In the genomic region with DNA sequence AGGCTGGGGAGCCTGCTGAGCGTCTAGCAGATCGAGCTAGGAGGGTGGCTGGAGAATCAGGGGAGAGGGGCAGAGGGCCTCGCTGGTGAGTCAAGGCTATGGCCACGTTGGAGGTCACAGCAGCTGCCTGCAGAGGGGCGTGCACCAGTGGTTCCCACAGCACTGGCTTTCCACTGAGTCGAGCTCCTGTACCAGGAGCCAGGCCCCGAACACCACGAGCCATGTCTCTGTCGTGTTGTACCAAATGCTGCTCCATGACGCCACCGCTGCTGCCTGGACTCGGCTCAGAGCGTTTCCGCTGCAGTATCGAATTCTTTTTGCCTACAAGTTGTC, we compare ENCODE assay signal across 10 mouse cellular contexts. TPM values are rescaled to one million over a fixed set of nuclear protein-coding genes. Genes with fewer than 3 reads are reported as not detected.
DNase-seq lines count a peak whose midpoint lies in the region; ATAC-seq and TF ChIP-seq lines count a peak whose summit lies in the region.
"Had no signal": no experiment of that assay in that cellular context is flagged by ENCODE, and none has a peak within 500 bp of the region (broad histone marks: within the 10 kb centered on the region; RNA-seq: fewer than 3 reads in every experiment).

No protein-coding gene starts in this region.

- no peak overlapping the region for H3K27ac ChIP-seq in heart, postnatal 0 days (ENCODE audit: low read depth)
- H3K27ac ChIP-seq in MEL (ENCODE audit: control insufficient read depth, low read depth, low read length): no peak overlapping the region
- no peak overlapping the region for H3K27ac ChIP-seq in limb, embryonic 13.5 days

- no peak for DNase-seq in heart, postnatal 0 days (ENCODE audit: low spot score)
- no peak for DNase-seq in heart, adult 18-20 months
- peak; percentile 16 for DNase-seq in CD4-positive helper T cell, adult 2 months (ENCODE audit: low read depth, low spot score)
- DNase-seq in MEL (ENCODE audit: low read depth, low spot score): no peak
- DNase-seq in ovary, adult 18-20 months (ENCODE audit: low spot score): no peak
- no peak for DNase-seq in cerebellum, adult 11 months
- no peak for DNase-seq in right cerebral cortex, postnatal 14 days

- no peak; a peak in 1 of 4 replicates for TF ChIP-seq POLR2A in MEL (IDR thresholded peaks at IDR 0.05; ENCODE audit: control insufficient read depth in 1 of 2, insufficient read depth in 1 of 2, low read depth in 1 of 2, low read length in 2 of 2, poor library complexity in 1 of 2)

- no peaks in the 10 kb centered on the region for H3K9me3 ChIP-seq in heart, postnatal 0 days (replicated peaks; ENCODE audit: control insufficient read depth, low read length)
- H3K9me3 ChIP-seq in MEL (replicated peaks; ENCODE audit: insufficient read depth, low read length): no peaks in the 10 kb centered on the region
- no peaks in the 10 kb centered on the region for H3K9me3 ChIP-seq in limb, embryonic 13.5 days

- H3K79me2 ChIP-seq in MEL (ENCODE audit: control insufficient read depth, insufficient read depth, low read length, poor library complexity): no peaks in the 10 kb centered on the region

- H3K36me3 ChIP-seq in heart, postnatal 0 days (replicated peaks; ENCODE audit: control insufficient read depth, insufficient read depth, low read length): no peaks in the 10 kb centered on the region
- H3K36me3 ChIP-seq in MEL (ENCODE audit: control insufficient read depth in 1 of 2, insufficient read depth in 2 of 2, low read length in 2 of 2): peaks cover 4 to 10% of the 10 kb centered on the region in 2 experiments; a peak in 3 of 4 replicates
- H3K36me3 ChIP-seq in limb, embryonic 13.5 days: no peaks in the 10 kb centered on the region

- 6% methylated on average over 15 of the region's 15 CpGs for WGBS in heart, postnatal 0 days
- 5% methylated on average over 15 of the region's 15 CpGs for WGBS in limb, embryonic 13.5 days

- no peaks in the 10 kb centered on the region for H3K4me1 ChIP-seq in heart, postnatal 0 days (ENCODE audit: control insufficient read depth, insufficient read depth)
- peaks cover 0 to 8% of the 10 kb centered on the region in 2 experiments; a peak in 2 of 4 replicates for H3K4me1 ChIP-seq in MEL (ENCODE audit: control insufficient read depth in 1 of 2, insufficient read depth in 2 of 2, low read length in 2 of 2)
- peaks cover 7% of the 10 kb centered on the region for H3K4me1 ChIP-seq in limb, embryonic 13.5 days

- TF ChIP-seq RAD21 in MEL (IDR thresholded peaks at IDR 0.05; ENCODE audit: low read depth, low read length): no peak

- H3K9ac ChIP-seq in heart, postnatal 0 days (replicated peaks; ENCODE audit: low read depth, low read length): no peak overlapping the region
- no peak overlapping the region for H3K9ac ChIP-seq in MEL (ENCODE audit: control insufficient read depth, low read depth, low read length, poor library complexity, severe bottlenecking)
- H3K9ac ChIP-seq in limb, embryonic 13.5 days: peak overlapping the region; percentile 55

- TF ChIP-seq EP300 in heart, postnatal 0 days (IDR thresholded peaks at IDR 0.05; ENCODE audit: low read depth): no peak
- TF ChIP-seq EP300 in MEL (IDR thresholded peaks at IDR 0.05; ENCODE audit: low read depth in 1 of 2, low read length in 2 of 2): no peak

- no peak for ATAC-seq in heart, postnatal 0 days (ENCODE audit: insufficient read depth, low read depth)
- no peak for ATAC-seq in limb, embryonic 13.5 days (ENCODE audit: low FRiP score, low read depth)

- H3K4me2 ChIP-seq in heart, postnatal 0 days (ENCODE audit: low read depth, low read length): peak overlapping the region; percentile 24
- peak overlapping the region; percentile 63 for H3K4me2 ChIP-seq in limb, embryonic 13.5 days (replicated peaks)

- no peak for TF ChIP-seq CTCF in heart, postnatal 0 days (IDR thresholded peaks at IDR 0.05; ENCODE audit: low read depth)
- no peak for TF ChIP-seq CTCF in MEL (IDR thresholded peaks at IDR 0.05 in 2 of 3, conservative IDR thresholded peaks at IDR 0.05 in 1 of 3; ENCODE audit: control insufficient read depth in 1 of 3, insufficient read depth in 1 of 3, low read depth in 2 of 3, low read length in 3 of 3, poor library complexity in 1 of 3, severe bottlenecking in 1 of 3)

- H3K4me3 ChIP-seq in heart, postnatal 0 days (ENCODE audit: low read depth, low read length): no peak overlapping the region
- no peak overlapping the region for H3K4me3 ChIP-seq in MEL (ENCODE audit: control insufficient read depth in 1 of 2, insufficient read depth in 1 of 2, low read depth in 2 of 2, low read length in 2 of 2)
- peak overlapping the region; percentile 35 for H3K4me3 ChIP-seq in limb, embryonic 13.5 days

- H3K27me3 ChIP-seq in heart, postnatal 0 days (ENCODE audit: control insufficient read depth, insufficient read depth, low read length): peaks cover 57% of the 10 kb centered on the region
- no peaks in the 10 kb centered on the region for H3K27me3 ChIP-seq in MEL (ENCODE audit: control insufficient read depth in 1 of 2, insufficient read depth in 2 of 2, low read length in 2 of 2)
- H3K27me3 ChIP-seq in limb, embryonic 13.5 days: peaks cover 71% of the 10 kb centered on the region

TF ChIP-seq in MEL, 35 proteins besides CTCF, POLR2A, EP300 and RAD21:
- TF ChIP-seq ZMIZ1 (IDR thresholded peaks at IDR 0.05; ENCODE audit: low read depth, low read length) (0 out of 2 replicates have a peak, but pooled peaks have one; percentile 0), POLR2AphosphoS5 (IDR thresholded peaks at IDR 0.05; ENCODE audit: borderline replicate concordance, low read depth, low read length) (no peak)

RNA-seq across cellular contexts. Expression of a gene that starts 12.0 kb away (rescaled TPM):
- total RNA-seq in heart, postnatal 0 days (2014; rRNA removed; ENCODE audit: low replicate concordance): not detected in 2 replicates
- polyA plus RNA-seq in heart, postnatal 0 days (2015; fragmentation: Nextera tagmentation; extraction: Ambion mirVana): 0.04 TPM in 1 of 2 replicates, not detected in the other
- not detected for total RNA-seq in heart, adult 18-20 months (2021)
- total RNA-seq in MEL (2012; rRNA removed): 41.1 and 53.2 TPM in 2 replicates
- 100 to 1,000 TPM; 133 to 185 TPM for polyA plus RNA-seq in MEL (2012; ENCODE audit: insufficient read depth in 1 of 2, insufficient read length in 2 of 2, low read depth in 1 of 2, low replicate concordance in 2 of 2, missing spikeins in 1 of 2)
- 0.33 and 0.68 TPM in 2 replicates for polyA plus RNA-seq in limb, embryonic 13.5 days (2015; fragmentation: Nextera tagmentation; extraction: Ambion mirVana)
- total RNA-seq: layer of hippocampus, postnatal 25 days had no signal
- polyA plus RNA-seq: testis, adult 2 months had no signal

RNA-seq across cellular contexts. Expression of a gene that starts 12.1 kb away (rescaled TPM):
- total RNA-seq in heart, postnatal 0 days (2014; rRNA removed; ENCODE audit: low replicate concordance): 1.1 TPM in 1 of 2 replicates, not detected in the other
- polyA plus RNA-seq in heart, postnatal 0 days (2015; fragmentation: Nextera tagmentation; extraction: Ambion mirVana): 0.15 and 0.32 TPM in 2 replicates
- total RNA-seq in heart, adult 18-20 months (2021): under 1 TPM; 0.30 to 0.62 TPM
- total RNA-seq in MEL (2012; rRNA removed): 4.0 TPM in 2 replicates
- polyA plus RNA-seq in MEL (2012; ENCODE audit: insufficient read depth in 1 of 2, insufficient read length in 2 of 2, low read depth in 1 of 2, low replicate concordance in 2 of 2, missing spikeins in 1 of 2): 1 to 10 TPM in 1 of 2 experiments, not detected in 1; 7.4 TPM
- polyA plus RNA-seq in limb, embryonic 13.5 days (2015; fragmentation: Nextera tagmentation; extraction: Ambion mirVana): 2.0 and 3.0 TPM in 2 replicates

RNA-seq across cellular contexts. Expression of a gene that starts 16.6 kb away (rescaled TPM):
- total RNA-seq in heart, postnatal 0 days (2014; rRNA removed; ENCODE audit: low replicate concordance): 22.7 and 24.7 TPM in 2 replicates
- polyA plus RNA-seq in heart, postnatal 0 days (2015; fragmentation: Nextera tagmentation; extraction: Ambion mirVana): 8.2 and 8.5 TPM in 2 replicates
- 10 to 100 TPM; 14.3 to 17.8 TPM for total RNA-seq in heart, adult 18-20 months (2021)
- 27.5 and 28.2 TPM in 2 replicates for total RNA-seq in MEL (2012; rRNA removed)
- polyA plus RNA-seq in MEL (2012; ENCODE audit: insufficient read depth in 1 of 2, insufficient read length in 2 of 2, low read depth in 1 of 2, low replicate concordance in 2 of 2, missing spikeins in 1 of 2): 100 to 1,000 TPM in 1 of 2 experiments, 10 to 100 TPM in 1; 83.6 to 138 TPM
- polyA plus RNA-seq in limb, embryonic 13.5 days (2015; fragmentation: Nextera tagmentation; extraction: Ambion mirVana): 32.3 and 36.6 TPM in 2 replicates

RNA-seq across cellular contexts. Expression of a gene that starts 29.3 kb away (rescaled TPM):
- total RNA-seq in heart, postnatal 0 days (2014; rRNA removed; ENCODE audit: low replicate concordance): 54.4 and 60.7 TPM in 2 replicates
- 65.9 and 70.3 TPM in 2 replicates for polyA plus RNA-seq in heart, postnatal 0 days (2015; fragmentation: Nextera tagmentation; extraction: Ambion mirVana)
- total RNA-seq in heart, adult 18-20 months (2021): 10 to 100 TPM; 46.2 to 50.2 TPM
- total RNA-seq in MEL (2012; rRNA removed): 78.1 and 101 TPM in 2 replicates
- 100 to 1,000 TPM in 1 of 2 experiments, not detected in 1; 287 TPM for polyA plus RNA-seq in MEL (2012; ENCODE audit: insufficient read depth in 1 of 2, insufficient read length in 2 of 2, low read depth in 1 of 2, low replicate concordance in 2 of 2, missing spikeins in 1 of 2)
- polyA plus RNA-seq in limb, embryonic 13.5 days (2015; fragmentation: Nextera tagmentation; extraction: Ambion mirVana): 115 and 119 TPM in 2 replicates

RNA-seq across cellular contexts. Expression of a gene that starts 35.0 kb away (rescaled TPM):
- 2.1 and 2.2 TPM in 2 replicates for total RNA-seq in heart, postnatal 0 days (2014; rRNA removed; ENCODE audit: low replicate concordance)
- 5.6 and 5.7 TPM in 2 replicates for polyA plus RNA-seq in heart, postnatal 0 days (2015; fragmentation: Nextera tagmentation; extraction: Ambion mirVana)
- total RNA-seq in heart, adult 18-20 months (2021): 1 to 10 TPM; 3.7 to 4.7 TPM
- total RNA-seq in MEL (2012; rRNA removed): 6.2 and 7.0 TPM in 2 replicates
- polyA plus RNA-seq in MEL (2012; ENCODE audit: insufficient read depth in 1 of 2, insufficient read length in 2 of 2, low read depth in 1 of 2, low replicate concordance in 2 of 2, missing spikeins in 1 of 2): 10 to 100 TPM in 1 of 2 experiments, not detected in 1; 35.3 TPM
- polyA plus RNA-seq in limb, embryonic 13.5 days (2015; fragmentation: Nextera tagmentation; extraction: Ambion mirVana): 34.0 and 35.2 TPM in 2 replicates

Comparison
In these comparisons a context has a peak if more than half of its experiments do, and no peak if none do; other contexts are left out.
1. RNA of a gene that starts 12.0 kb away (total RNA-seq): 41.1 to 53.2 TPM in MEL; not detected in heart, adult 18-20 months and not detected in heart, postnatal 0 days; every median in the first group is over 10 times any median in the second.